Mouse (Mus musculus): ENCODE results near the gene Adamts17.

Adamts17 gene

DNA sequence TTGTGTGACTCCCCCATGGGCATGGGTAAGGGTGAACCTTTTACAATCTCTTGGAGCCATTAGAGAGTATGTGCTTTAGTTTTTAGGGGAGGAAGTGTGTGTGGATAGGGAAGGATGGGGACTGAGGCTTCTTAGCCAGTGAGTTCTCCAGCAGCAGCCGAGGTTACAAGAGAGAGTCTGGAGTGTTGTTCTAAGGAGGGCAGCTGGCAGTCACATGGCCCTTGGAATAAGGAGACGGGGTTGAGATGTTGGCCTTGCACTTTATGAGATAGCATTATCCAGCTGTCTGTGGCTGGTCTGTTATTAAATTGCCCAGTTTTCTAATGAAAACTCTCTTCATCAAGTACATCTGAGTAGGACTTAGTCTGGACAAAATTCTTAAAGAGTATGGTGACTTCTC is 4.3 kb downstream of the Adamts17 start:
- DNase-seq (ENCODE audit: low read depth, low spot score) = no peak

DNA sequence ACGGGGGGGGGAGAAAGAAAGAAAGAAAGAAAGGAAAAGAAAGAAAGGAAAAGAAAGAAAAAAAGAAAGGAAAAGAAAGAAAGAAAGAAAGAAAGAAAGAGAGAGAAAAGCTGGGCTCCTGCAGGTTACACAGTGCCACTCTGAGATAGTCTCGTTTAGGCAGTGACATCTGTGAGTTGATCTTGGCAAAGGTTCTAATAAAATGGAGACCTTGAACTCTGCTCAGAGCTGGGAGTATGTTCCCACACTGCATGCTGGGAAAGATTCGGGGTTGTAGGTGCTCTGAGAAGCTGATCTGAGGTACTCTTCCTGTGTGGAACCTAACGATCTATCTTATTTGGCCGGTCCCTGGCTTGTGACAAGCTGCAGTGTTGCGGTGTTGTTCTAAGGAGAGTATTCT is 7.0 kb downstream of the Adamts17 start:
- DNase-seq (ENCODE audit: low read depth, low spot score) = no peak

DNA sequence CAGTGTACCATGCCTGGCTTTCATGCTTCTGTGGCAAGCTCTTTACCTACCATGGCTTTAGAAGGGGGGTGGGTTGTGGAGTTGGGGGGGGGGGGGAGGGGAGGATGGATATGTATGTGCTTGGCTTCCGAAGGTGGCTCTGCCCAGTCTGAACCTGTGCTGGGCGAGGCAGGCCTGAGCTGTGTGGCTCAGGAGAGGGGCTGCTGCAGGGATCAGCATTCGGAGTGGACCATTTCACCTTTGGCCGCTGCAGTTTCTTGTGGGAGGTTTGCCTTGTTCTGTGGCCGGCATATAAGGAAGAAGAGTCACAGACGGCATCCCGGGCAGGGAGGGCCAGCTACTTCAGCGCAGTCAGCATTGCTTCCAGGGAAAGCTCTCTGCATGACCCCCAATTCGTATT is 7.8 kb downstream of the Adamts17 start:
- no peak for DNase-seq (ENCODE audit: low read depth, low spot score)

DNA sequence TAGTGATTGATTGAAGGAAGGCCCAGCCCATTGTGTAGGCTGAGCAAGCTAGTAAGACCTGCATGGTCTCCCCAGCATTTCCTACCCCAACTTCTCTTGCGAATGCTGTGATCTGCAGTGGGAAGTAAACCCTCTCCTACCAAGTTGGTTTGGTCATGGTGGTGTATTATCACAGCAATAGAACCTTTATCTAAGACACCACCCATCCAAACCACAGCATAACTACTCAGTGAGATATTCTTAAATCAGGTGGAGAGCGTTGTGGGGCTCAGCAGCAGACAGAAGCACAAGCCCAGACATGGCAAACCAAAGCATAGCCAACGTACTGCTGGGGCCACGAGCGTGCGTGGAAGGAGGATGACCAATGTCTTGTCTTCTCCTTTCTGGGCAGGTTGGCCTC is 9.8 kb downstream of the Adamts17 start:
- no peak for DNase-seq (ENCODE audit: low read depth, low spot score)

DNA sequence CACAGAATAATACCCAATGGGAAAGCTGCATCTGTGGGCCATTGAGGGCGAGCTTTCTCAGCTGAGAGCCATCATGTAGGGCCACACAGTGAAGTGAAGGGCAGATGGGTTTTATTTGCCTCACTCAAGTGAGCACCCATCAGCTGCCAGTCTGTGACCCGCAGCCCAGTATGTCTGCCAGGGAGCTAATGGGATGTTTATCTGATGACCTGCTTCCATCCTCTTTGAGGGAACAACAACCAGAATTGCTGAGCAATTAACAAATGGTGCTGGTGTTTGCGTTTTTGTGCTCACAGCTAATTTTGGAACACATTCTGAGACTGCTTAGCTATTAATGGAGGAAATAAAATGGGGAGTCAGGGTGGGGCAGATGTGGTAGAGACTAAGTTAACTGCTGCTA is 12.6 kb downstream of the Adamts17 start:
- no peak for DNase-seq (ENCODE audit: low read depth, low spot score)

DNA sequence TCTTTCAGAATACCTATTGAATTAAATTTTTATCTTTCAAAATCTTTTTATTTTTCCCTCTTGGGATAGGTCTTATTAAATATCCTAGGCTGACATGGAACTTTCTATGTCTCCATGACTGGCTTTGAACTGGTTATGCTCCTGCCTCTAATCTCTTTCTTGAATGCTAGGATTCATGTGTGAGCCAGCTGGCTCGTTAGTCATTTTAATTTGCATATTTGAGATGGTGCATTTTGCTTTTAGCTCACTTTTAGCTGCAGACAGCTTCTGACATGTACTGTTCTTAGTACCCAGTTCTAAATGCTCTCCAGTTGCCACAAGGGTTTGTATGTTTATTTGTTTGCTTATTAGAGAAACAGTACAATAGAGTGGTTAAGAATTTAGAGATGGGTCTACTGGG is 18.1 kb downstream of the Adamts17 start:
- no peak for DNase-seq (ENCODE audit: low read depth, low spot score)

DNA sequence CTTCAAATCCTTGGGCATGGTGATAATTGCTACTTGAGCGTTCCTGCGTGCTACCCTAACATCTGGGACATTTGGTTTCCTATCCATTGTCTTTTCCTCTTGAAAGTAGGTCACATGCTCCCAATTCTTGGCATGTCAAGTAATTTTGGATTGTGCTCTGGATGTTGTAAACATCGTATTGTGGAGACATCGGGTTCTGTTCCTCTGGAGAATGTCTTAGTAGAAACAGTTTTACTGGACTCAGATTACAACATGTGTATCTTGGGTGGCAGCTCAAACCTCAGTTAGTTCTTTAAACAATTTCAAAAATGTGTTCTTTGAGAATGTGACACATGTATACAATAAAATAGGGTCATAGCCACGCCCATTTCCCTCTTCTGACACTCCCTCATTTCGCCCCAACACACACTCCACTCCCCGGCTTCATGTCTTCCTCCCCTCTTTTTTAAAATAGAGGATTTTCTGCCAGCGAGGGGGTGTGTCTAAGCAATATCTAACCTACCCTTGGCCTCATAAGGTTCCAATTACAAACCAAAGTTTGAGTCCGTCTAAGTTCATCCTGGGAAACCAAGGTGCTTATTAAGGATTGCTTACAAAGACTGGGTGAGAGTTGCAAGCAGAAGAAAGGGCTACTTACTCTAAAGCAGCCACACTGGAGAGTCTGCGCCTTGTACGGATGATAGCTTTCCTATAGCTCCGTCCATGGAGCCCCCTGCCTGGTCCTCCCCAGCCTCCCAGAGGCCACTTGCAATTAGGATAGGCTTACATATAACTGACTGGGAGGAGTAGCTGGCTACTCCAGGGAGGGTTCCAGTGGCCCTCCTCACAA is 18.9 kb downstream of the Adamts17 start:
- no peak for DNase-seq (ENCODE audit: low read depth, low spot score)

DNA sequence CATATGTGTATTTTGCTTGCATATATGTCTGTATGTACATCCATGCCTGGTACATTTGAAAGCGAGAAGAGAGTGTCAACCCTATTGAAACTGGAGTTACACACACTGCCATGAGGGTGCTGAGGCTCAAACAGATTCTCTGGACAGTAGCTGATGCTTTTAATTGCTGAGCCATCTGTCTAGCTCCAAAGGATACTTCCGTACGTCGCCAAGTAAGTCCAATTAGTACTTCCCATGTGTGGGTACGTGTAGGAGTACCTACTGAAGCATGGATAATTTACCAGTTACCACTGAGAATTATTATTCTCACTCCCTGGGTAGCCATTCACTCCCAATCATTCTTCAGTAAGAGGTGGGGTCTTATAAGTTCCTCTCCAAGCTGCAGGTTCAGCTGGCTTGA is 19.7 kb downstream of the Adamts17 start:
- no peak for DNase-seq (ENCODE audit: low read depth, low spot score)

DNA sequence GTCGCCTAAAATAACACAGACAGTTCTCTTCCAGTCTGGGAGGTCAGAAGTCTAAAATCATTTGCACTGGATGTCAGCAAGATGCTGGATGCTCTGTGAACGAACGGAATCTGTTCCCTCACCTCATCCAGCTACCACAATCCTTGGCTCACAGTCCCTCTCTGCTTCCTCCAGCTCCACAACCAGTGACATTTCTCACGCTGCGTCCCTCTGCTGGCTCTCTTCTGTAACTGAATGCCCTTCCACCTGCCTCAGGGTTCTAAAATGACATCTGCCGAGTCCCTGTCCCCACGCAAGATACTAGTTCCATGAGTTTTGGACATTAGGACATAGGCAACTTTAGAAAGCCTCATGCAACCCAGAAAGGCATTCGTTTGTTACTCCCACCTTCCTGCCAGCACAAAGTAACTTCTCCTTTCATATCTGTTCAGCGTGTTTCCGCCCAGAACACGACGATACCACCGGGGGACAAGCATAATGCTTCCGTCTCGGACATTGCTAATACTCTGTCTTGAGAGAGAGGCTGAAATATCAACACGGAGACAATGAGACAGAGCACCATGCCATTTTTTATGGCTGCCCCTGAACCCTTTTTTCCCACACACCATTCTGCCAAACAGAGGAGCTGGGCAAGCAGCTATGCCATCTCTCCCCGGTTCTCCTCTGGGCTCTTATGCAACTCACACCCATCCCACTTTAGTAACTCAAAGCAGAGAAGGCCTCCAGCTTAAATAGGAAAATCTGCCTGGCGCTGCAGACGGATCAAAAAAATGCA is 27.6 kb downstream of the Adamts17 start:
- no peak for DNase-seq (ENCODE audit: low read depth, low spot score)

DNA sequence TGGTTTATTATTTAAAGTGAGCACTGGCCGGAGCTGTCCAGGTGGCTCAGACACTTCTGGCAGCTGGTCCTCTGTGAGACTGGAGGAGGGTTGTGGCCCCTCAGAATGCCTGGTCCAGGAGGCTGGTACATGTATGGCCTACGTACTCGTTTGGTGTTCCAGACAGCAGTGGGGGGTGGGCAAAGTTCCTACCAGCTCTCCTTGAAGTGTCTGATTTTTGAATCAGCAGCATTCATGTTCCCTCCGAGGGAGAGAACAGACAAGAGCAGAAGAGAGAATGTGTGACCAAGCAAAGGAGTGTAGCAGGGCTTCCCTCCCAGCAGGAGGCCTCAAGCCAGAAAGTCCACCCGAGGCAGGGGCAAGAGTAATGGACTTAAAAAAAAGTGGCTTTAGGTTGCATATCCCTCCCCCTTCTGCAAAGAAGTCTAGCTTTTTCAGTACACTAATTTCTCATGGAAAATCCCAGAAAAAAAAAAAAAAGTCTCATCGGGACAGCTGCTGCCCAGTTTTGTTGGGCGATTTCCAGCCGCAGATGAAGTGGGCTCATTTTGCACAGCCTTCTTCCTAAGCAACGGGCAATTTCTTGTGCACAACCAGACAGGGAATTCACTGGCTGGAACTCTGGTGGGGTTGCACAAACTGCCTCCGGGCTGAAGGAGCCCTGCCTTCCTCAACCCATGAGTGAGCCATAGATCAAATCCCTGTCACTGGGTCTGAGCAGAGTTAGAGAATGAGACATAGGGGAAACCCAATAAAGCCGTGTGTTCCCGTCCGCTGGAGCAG is 28.4 kb downstream of the Adamts17 start:
- DNase-seq (ENCODE audit: low read depth, low spot score) = no peak

DNA sequence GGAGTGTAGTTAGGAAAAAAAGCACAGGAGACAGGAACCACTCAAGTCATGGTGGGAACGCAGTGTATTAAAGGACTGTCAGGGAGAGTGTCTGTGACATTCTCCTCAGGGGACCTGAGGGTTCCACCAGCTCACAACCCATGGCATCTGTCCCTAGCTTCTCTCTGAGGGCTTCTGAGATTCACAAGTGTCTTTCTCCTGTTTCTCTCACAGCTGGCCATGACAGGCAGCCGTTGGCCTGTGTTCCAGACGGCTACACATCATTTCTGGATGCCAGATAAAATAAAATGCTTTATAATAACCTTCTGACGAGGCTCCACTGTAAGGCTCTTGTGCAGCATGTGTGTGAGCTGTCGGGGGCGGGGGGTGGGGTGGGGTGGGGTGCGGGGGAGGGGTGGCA is 32.0 kb downstream of the Adamts17 start:
- no peak for DNase-seq (ENCODE audit: low read depth, low spot score)

DNA sequence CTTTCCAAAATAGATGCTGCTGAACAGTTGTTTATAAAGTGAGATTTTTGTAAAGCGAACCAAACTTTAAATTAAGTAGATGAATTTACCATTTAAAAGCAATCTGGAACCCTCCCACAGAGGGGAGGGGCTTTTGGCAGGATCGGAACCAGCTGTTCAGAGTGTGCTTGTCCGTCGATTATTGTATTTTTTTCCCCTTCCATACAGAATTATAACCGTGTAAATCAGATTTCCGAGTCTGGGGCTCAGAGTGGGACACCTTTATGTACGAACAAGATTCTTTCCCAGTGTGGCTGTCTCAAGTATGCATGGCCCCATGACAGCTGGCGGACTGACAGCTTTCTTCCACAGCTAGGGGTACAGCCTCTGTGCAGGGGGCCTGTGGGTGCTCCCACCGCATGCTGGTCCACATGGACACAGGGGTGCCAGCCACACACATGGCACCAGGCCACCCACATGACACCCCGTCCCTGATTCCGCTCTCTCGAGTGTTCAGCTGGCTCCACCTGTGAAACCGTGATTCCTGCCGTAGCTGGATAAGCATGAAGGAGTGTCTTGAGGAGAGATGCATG is 32.5 kb downstream of the Adamts17 start:
- no peak for DNase-seq (ENCODE audit: low read depth, low spot score)

DNA sequence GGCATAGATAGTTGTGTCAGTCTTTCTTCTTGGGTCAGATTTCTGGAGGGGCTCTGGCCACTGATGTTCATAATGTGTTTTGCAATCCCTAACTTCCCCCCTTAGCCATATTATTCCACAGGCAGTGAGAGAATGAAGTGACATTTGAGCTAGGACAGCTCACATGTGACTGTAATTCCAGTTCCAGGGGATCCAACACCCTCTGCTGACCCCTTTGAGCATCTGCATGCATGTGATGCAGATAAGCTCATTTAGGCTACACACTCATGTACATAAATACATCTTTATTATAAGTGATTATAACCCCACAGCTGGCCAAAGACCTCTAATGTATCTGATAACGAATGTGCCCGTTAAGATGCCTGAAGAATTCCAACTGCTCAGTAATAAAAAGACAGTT is 33.7 kb downstream of the Adamts17 start:
- DNase-seq (ENCODE audit: low read depth, low spot score) = no peak

DNA sequence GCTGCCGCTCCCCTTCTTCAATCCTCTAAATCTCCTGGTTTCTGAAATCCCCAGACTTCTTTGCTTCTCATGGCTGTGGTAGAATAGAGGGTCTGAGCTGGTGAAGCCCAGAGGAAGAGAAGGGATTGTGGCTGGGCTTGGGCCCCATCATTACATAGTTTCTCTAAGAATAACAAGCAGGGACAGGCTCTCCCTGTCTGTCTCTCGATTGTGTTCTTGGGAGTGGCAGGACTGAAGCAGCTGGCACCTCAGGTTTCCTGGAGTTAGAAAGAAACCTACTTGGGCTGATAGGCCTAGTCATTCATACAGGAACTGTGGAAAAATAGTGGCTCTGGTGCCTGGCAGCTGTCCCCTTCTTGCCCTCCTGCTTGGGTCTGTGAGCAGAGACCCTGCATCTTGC is 51.9 kb downstream of the Adamts17 start:
- DNase-seq (ENCODE audit: low read depth, low spot score) = no peak

DNA sequence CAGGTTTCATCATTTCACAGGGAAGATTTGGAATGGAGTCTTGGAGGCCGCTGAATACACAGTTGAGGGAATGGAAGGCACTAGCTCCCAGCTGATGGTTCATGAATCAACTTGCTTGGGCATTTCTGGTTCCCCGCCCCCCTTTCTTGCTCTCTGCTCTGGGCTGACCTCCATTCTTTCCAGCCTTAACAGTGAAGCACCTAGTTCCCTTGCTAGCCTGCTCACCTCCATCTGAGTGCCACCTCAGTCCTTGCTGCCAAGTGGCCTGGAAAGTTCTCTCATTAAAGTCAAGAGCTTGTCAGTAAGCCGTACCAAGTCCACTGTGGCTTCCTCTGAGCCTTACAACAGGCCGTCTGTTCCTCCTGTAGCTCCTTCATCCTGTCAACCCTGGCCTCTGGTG is 52.6 kb downstream of the Adamts17 start:
- DNase-seq (ENCODE audit: low read depth, low spot score) = no peak

DNA sequence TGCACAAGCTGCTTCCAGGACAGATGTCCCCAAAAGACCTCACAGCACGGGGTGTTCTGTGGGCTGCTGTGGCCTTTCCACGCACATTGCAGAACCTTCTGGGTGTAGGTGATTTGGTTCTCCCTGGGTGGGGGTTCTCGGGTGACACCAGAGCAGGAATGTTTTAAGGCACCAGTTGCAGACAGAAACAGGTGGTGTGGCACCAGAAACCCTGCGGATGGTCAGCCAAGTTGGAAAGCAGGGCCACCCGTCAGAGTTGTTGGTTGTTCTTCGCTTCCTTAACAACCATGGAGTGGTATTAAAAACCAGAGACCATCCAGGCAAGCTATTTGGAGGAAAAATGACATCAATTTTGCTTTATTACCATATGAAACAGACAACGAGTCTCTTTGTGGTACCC is 62.8 kb downstream of the Adamts17 start:
- DNase-seq (ENCODE audit: low read depth, low spot score) = no peak

DNA sequence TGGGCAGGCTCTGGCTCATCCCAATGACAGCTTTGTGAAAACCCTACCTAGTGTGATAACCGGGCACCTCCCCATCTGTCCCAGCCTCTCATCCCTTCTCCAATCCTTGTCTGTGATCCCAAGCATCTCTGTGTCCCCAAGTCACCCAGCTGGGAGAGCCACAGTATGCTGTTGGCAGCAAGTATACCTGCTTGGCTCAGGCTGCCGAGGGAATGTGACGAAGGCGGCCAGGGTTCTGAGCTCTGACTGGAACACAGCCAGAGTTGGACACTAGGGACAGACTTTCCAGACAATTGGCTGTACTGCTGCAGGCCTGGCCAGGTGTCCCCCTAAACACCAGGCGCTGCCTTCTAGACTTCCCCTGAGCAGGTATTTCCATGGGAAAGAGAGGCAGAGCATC is 63.5 kb downstream of the Adamts17 start:
- no peak for DNase-seq (ENCODE audit: low read depth, low spot score)

DNA sequence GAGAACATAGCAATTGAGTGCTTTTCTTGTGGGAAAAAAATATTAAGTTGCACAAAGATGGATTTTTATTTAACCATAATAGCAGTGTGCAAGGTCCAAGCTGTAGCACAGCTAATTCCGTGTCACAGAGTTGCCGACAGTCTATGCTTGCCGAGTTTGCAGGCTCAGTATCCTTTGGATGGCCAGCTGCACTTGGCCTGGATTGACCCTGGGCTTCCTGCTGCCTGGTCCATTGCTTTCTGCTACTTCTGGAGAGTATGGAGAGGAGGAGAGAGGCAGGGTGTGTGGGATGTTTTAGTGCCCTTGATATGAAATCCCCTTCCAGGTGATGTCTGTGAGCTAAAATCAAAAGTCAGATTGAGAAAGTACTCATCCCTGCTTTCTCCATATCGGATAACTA is 66.4 kb downstream of the Adamts17 start:
- no peak for DNase-seq (ENCODE audit: low read depth, low spot score)

DNA sequence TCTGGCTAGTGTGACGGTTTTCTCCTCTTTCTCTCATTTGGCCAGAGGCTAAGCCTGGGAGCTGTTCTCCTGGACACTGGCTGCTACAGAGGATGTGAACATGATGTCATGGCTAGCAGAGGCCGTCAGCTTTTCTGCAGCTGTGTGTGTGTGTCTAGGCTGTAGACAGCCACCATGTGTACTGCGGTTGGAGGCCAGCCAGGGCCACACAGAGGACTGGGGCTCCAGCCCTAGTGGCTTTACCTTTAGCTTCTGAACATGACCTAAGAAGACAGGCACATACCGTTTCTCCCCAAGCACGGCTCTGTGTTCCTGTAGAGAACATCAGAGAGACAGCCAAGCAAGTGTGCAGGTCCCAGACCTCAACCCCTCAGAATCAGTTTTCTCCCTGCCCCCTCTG is 73.3 kb downstream of the Adamts17 start:
- DNase-seq (ENCODE audit: low read depth, low spot score) = no peak

DNA sequence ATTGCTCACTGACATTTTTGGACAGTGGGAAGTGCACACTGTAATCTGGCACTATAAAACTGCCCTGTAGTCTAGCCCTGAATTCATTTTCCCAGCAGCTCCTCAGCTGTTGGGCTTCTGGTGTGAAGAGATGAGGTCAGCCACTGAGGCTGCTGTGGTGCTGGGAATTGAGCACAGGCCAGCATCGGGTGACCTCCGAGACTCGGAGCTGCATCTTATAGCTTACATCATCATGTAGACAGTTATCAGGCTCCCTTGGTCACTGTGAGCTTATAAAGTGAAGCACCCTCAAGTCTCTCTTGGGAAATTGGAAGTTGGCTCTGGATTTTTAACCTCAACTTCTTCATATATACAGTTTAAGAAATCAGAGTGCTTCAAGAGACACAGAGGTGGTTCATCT is 84.1 kb downstream of the Adamts17 start:
- no peak for DNase-seq (ENCODE audit: low read depth, low spot score)

DNA sequence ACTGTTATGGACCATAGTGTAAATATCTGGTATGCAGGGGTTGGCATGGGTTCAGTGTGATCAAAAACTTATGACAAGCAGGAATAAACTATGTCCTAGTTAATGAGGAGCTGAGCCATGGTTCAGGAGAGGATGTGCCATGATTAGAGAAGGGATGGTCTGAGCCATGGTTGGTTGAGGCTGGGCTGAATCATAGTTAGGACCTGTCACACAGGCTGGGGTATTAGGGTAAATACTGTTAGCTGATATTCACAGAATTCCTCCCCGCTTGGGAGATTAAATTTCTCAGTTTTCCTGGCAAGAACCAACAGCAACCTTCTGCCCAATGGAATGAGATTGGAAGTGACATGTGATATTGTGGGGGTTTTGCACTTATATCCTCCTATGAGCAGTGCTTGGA is 84.6 kb downstream of the Adamts17 start:
- no peak for DNase-seq (ENCODE audit: low read depth, low spot score)

DNA sequence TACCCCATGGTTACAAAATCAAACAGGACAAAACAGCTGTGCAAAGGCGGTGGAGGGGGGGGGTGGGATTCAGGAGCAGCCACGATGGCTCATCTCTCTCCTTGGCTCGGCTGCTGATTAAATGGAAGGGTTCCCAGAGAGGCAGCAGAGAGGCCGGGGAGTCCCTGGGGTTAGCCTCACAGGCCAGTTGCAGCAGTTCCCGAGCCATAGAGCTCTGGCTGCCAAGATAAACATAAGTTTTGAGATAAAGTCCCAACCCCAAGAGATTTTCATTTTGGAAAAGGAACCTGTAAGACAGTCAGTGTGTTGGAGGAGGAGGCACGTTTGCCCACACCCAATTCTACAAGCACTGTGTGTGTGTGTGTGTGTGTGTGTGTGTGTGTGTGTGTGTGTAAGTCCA is 89.7 kb downstream of the Adamts17 start:
- DNase-seq (ENCODE audit: low read depth, low spot score) = no peak
